Mouse (Mus musculus) monocyte, adult 5-6 weeks (primary cell): ENCODE data around the gene Hoxb5. TPM values are rescaled to one million over a fixed set of nuclear protein-coding genes. Genes with fewer than 3 reads are reported as not detected.

Experiments
- ATAC-seq: fragments of 153-309, 156-312 bp; replicated peaks from 2 replicates; pipeline ENCODE4 v1.8.0; 2017; ENCODE audit warnings: mild to moderate bottlenecking; ENCODE audit not compliant: low TSS enrichment, insufficient number of reproducible peaks, severe bottlenecking, poor library complexity, low FRiP score
- total RNA-seq: library from RNA; stranded (forward); fragments of 200-1000, 200-491, 200-594 nt; gene quantifications from 3 replicates; pipeline ENCODE4 v1.2.3, GENCODE M21; 2017

The Hoxb5 gene
- total RNA-seq, 1 experiment from 2014 or later = not detected

DNA sequence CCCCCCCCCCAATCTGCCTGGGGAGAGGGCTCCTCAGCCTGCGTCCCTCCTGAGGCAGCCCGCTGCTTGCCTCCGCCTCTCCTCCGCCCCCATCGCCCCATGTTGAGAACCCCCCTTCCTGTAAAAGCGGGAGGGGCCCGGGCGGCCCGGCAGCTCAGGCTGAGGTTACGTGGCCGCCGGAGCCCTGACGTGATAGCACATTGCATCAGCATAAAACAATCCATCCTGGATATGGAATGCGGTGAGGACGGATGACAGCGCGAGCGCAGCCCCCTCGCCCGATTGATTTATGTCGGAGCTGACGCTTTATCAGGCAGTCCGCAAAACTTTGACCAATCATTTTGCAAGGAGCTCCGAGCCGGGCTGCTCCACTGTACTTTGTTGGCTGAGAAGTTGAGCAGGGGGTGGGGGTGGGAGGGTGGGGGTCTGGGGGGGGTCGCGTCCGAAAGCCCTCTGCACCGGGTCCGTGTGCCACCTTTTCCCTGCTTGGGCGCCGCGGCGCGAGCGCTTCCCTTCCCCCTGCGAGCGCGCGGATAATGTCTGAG is 32.1 kb upstream of the Hoxb5 start, which contains the start of gene Hoxb9:
Gene Hoxb9, plus strand, starts transcription at position 462 of the 545 bp plus-strand sequence.
- no peak for ATAC-seq

DNA sequence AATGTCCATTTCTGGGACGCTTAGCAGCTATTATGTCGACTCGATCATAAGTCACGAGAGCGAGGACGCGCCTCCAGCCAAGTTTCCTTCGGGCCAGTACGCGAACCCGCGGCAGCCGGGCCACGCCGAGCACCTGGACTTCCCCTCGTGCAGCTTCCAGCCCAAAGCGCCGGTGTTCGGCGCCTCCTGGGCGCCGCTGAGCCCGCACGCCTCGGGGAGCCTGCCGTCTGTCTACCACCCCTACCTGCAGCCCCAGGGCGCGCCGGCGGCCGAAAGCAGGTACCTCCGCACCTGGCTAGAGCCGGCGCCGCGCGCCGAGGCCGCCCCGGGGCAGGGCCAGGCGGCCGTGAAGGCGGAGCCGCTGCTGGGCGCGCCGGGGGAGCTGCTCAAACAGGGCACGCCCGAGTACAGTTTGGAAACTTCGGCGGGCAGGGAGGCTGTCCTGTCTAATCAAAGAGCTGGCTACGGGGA is 31.6 kb upstream of the Hoxb5 start:
- ATAC-seq = no peak

- no peak for ATAC-seq
Measured at GRCm38 (mm10) chr11:96272024-96272921, 30.9 kb upstream of the Hoxb5 start.

DNA sequence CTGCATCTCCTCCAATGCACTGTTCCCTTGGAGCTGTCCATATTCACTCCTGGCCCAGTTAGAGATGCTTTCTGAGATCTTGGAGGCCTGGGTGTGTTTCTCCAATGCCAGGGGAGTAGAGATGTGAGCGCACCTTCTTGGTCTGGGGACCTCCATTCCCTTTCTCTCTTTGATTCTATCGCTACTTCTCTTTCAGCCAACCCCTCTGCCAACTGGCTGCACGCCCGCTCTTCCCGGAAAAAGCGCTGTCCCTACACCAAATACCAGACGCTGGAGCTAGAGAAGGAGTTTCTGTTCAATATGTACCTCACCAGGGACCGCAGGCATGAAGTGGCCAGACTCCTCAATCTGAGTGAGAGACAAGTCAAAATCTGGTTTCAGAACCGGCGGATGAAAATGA is 28.7 kb upstream of the Hoxb5 start:
- ATAC-seq = no peak

DNA sequence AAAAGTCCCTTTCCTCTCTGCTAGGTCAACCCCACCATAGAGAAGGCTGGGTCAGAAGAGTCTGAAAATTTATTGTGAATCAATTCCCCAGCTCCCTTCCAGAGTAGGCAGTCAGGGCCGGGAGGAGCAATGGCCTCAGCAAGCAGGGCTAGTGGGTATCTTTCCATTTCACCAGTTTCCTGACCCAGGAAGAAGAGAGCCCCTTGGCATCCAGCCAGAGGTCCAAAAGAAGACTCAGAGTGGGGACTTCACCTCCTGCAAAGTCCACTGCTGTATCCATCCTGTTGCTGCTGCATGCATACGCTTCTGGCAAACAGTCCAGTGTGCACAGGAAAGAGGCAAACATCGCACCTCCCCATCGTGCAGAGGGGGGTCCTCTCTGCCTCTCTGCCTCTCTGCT is 27.2 kb upstream of the Hoxb5 start:
- no peak for ATAC-seq

- ATAC-seq = no peak
Measured at GRCm38 (mm10) chr11:96277151-96278044, 25.7 kb upstream of the Hoxb5 start.

- ATAC-seq = no peak
Measured at GRCm38 (mm10) chr11:96278324-96278723, 24.8 kb upstream of the Hoxb5 start.

DNA sequence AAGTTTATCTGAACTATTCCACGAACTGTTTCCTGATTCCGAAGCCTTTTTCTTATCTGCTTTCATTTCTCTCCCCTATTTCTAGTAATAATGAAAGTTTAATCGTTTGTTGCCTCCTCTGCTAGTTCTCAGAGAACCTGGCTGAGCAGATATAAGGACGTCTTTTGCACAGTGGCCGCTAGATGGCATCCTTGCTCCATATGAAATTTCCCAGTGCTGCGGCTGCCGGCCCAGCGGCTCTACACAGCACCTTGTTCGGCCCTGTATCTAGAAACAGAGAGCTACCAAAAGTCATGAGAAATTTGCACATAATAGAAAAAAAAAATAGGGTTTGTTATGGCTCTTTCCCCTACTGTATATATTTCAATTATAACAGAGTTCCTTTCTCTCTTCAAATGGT is 24.4 kb upstream of the Hoxb5 start:
- peak; percentile 92 for ATAC-seq

- no peak for ATAC-seq
Measured at GRCm38 (mm10) chr11:96279421-96280233, 23.5 kb upstream of the Hoxb5 start.

DNA sequence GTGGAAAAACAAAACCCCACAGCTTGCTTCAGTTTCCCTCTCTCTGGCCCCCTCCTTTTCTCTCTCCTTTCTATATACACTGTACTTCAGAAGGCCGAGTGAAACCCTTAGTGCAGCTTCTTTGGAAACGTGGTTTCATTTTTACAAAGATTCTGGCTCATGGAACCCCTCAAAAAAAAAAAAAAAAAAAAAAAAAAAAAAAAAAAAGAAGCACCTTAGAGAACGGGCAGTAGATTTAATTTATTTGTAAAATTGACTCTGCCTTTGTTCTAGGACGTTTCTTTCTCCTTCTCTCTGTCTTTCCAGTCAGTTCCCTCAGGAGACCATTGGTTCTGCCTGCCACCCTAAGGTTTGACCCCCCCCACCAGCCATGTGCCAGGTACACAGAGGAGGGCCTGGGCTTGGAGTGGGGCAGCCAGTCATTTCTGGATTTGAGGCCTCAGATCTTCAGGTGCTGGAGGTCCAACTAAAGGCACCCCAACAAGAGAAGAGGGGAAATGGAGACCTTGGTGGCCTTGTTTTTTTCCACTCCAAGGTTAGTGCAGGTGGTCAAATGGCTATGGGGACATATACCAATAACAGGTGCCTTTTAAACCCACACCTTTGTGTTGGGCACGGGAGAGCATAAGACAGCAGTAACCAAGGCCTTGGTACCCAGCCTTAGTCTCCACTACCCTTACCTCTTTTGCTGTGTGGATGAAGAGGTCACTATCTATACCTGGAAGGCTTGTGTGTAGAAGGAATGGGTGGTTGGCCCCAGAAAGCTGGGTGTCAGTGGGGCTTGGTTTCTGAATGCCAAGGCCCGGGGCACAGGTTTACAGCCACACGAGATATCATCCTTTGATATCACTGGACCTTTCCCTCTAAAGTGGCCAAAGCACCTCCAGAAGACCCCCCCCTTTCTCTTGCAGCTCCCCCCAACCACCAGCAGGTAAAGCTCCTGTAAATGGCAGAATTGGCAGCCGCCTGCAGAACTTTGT is 22.4 kb upstream of the Hoxb5 start:
- ATAC-seq = no peak

GRCm38 (mm10) chr11:96281396-96281795 is 21.7 kb upstream of the Hoxb5 start:
- no peak for ATAC-seq

- ATAC-seq = no peak
Measured at GRCm38 (mm10) chr11:96281855-96282570, 21.1 kb upstream of the Hoxb5 start, which contains the start of gene Hoxb8. Hoxb8 (plus strand) TSS chr11:96281905.

DNA sequence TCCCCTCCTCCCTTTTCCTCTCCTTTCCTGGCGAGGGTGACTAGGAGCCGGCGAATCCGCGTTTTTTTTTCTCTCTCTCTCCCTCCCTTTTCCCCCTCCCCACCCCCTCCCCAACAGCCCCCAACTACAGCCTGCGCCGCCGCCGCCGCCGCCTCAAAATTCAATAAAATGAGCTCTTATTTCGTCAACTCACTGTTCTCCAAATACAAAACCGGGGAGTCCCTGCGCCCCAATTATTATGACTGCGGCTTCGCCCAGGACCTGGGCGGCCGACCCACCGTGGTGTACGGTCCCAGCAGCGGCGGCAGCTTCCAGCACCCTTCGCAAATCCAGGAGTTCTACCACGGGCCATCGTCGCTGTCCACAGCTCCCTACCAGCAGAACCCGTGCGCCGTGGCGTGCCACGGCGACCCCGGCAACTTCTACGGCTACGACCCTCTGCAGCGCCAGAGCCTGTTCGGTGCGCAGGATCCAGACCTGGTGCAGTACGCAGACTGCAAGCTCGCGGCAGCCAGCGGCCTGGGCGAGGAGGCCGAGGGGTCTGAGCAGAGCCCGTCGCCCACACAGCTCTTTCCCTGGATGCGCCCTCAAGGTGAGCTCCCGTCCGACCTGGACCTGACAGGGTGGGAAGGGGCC is 20.2 kb upstream of the Hoxb5 start:
- ATAC-seq = no peak

DNA sequence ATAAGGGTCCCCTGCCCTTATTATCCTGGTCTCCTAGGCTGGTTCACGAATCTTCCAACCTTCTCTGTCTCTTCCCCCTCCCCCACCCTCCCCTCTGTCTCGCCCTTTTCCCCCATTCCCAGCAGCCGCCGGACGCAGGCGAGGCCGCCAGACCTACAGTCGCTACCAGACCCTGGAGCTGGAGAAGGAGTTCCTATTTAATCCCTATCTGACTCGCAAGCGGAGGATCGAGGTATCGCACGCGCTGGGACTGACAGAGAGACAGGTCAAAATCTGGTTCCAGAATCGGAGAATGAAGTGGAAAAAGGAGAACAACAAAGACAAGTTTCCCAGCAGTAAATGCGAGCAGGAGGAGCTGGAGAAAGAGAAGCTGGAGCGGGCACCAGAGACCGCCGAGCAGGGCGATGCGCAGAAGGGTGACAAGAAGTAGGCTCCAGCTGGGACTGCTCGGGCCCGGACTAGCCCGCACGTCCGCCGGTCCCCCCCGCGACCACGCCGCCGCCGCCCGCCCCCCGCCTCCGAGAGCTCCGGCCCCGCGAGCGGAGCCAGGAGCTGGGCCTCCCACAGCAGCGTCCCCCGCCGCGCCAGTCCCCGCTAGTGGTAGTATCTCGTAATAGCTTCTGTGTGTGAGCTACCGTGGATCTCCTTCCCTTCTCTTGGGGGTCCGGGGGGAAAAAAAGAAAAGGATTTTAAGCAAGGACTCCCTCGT is 18.9 kb upstream of the Hoxb5 start:
- no peak for ATAC-seq

GRCm38 (mm10) chr11:96284774-96285734 is 18.1 kb upstream of the Hoxb5 start:
- ATAC-seq = no peak
